Mouse (Mus musculus) limb, embryonic 13.5 days (tissue): ENCODE data around the gene Aph1c. TPM values are rescaled to one million over a fixed set of nuclear protein-coding genes. Genes with fewer than 3 reads are reported as not detected.
A peak's percentile ranks its signal among the peaks of the same experiment; 100 is the strongest.
"Not testable (repeated sequence)": the region's sequence is repeated elsewhere in the genome, so short reads cannot be mapped to it uniquely, and the experiment has no call there.

ENCODE experiments used
- ATAC-seq: fragments of 200-750 bp; cut with Nextera tagmentation; 2 replicates; pipeline ENCODE4 v1.8.0; 2017; ENCODE audit warnings: low read depth, moderate number of reproducible peaks, moderate TSS enrichment; ENCODE audit not compliant: low FRiP score
- H3K27ac ChIP-seq: fragments of 300-500 bp; sonication (generic); 2 replicates; pipeline ENCODE4 v1.5.1; 2015; ENCODE audit warnings: inconsistent platforms, mild to moderate bottlenecking, moderate library complexity
- H3K27me3 ChIP-seq: fragments of 300-500 bp; sonication (generic); 2 replicates; pipeline ENCODE4 v1.6.1; 2015; ENCODE audit warnings: mild to moderate bottlenecking, inconsistent platforms
- H3K36me3 ChIP-seq: fragments of 300-500 bp; sonication (generic); 2 replicates; pipeline ENCODE4 v1.6.1; 2015; ENCODE audit warnings: inconsistent platforms, mild to moderate bottlenecking, moderate library complexity
- H3K4me1 ChIP-seq: fragments of 300-500 bp; sonication (generic); 2 replicates; pipeline ENCODE4 v1.6.1; 2015; ENCODE audit warnings: inconsistent platforms
- H3K4me2 ChIP-seq: fragments of 300-500 bp; sonication (generic); replicated peaks from 2 replicates; pipeline ENCODE4 v1.6.1; 2015; ENCODE audit warnings: inconsistent platforms, mild to moderate bottlenecking, moderate library complexity
- H3K4me3 ChIP-seq: fragments of 300-500 bp; sonication (generic); 2 replicates; pipeline ENCODE4 v1.5.1; 2015; ENCODE audit warnings: moderate library complexity, mild to moderate bottlenecking, inconsistent platforms
- H3K9ac ChIP-seq: fragments of 300-500 bp; sonication (generic); 2 replicates; pipeline ENCODE4 v1.6.1; 2015; ENCODE audit warnings: mild to moderate bottlenecking, inconsistent platforms
- H3K9me3 ChIP-seq: fragments of 300-500 bp; sonication (generic); 2 replicates; pipeline ENCODE4 v1.6.1; 2016; ENCODE audit warnings: inconsistent platforms
- WGBS: fragments of 180-500 bp; shearing (Covaris S2); methylation state at CpG from one replicate; pipeline ENCODE4 v1.1.7; 2015; 5-methylcytosine and 5-hydroxymethylcytosine counted together
- polyA plus RNA-seq: library from polyadenylated mRNA; unstranded; fragments of >200 nt; fragmentation: Nextera tagmentation; extraction: Ambion mirVana; gene quantifications from 2 replicates; pipeline ENCODE4 v1.2.1, GENCODE M21; 2015

The Aph1c gene
- 4.2 and 5.1 TPM in 2 replicates for polyA plus RNA-seq

GRCm38 (mm10) chr9:66834318-66835096, at the start of gene Aph1c:
Gene Aph1c (minus strand): TSS chr9:66834726.
- ATAC-seq: peak; percentile 99
- under 1% methylated on average over 58 of the region's 58 CpGs for WGBS

DNA sequence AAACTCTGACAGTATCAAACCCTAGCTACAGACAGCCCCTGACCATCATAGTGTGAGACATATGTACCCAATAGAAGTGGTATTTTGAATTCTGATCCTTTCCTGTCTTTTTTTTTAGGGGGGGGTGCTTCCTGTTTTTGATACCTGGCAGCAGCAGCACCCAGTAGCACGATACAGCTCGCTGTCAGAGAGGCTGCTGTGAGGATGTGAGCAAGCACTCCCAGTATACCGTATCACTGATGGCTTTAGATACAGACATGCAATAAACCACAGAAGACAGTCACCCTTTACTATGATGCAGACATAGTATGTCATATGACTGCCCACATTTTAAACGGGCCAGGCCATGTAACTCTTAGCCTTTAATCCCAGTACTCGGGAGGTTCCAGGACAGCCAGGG, 49.0 kb upstream of the Aph1c start:
- Histone ChIP-seq H3K27ac (no peak overlapping the region), H3K4me1 (peaks cover 26% of the 10 kb centered on the region), H3K9ac (no peak overlapping the region), H3K36me3 (0 out of 2 replicates have a peak, but pooled peaks cover 2% of the 10 kb centered on the region), H3K9me3 (no peaks in the 10 kb centered on the region), H3K4me3 (no peak overlapping the region), H3K27me3 (no peaks in the 10 kb centered on the region), H3K4me2 (no peak overlapping the region)
- ATAC-seq: no peak
- 84% methylated on average over 5 of the region's 5 CpGs for WGBS

More at GRCm38 (mm10) chr9:66834318-66835096, at the start of gene Aph1c:
- Histone ChIP-seq H3K27ac (no peak within 1 kb of the TSS), H3K4me3 (peak within 1 kb of the TSS; percentile 61), H3K9ac (peak within 1 kb of the TSS; percentile 60), H3K4me2 (peak within 1 kb of the TSS; percentile 93), H3K4me1 (peaks cover 16% of the 10 kb centered on the region), H3K36me3 (no peaks in the 10 kb centered on the region), H3K9me3 (no peaks in the 10 kb centered on the region), H3K27me3 (peaks cover 7% of the 10 kb centered on the region; the same call in 1 of the 2 replicates)

- 0 out of 2 replicates have a peak, but pooled peaks cover 2% of the 10 kb centered on the region for H3K36me3 ChIP-seq
- no peak overlapping the region for H3K4me3 ChIP-seq
- H3K27me3 ChIP-seq: no peaks in the 10 kb centered on the region
- no peak overlapping the region for H3K4me2 ChIP-seq
- H3K27ac ChIP-seq: no peak overlapping the region
- WGBS: 51% methylated on average over 8 of the region's 8 CpGs
- H3K9me3 ChIP-seq: no peaks in the 10 kb centered on the region
- H3K9ac ChIP-seq: no peak overlapping the region
- ATAC-seq: no peak
- H3K4me1 ChIP-seq: peaks cover 15% of the 10 kb centered on the region
Observed at GRCm38 (mm10) chr9:66882406-66882821, 47.9 kb upstream of the Aph1c start.

DNA sequence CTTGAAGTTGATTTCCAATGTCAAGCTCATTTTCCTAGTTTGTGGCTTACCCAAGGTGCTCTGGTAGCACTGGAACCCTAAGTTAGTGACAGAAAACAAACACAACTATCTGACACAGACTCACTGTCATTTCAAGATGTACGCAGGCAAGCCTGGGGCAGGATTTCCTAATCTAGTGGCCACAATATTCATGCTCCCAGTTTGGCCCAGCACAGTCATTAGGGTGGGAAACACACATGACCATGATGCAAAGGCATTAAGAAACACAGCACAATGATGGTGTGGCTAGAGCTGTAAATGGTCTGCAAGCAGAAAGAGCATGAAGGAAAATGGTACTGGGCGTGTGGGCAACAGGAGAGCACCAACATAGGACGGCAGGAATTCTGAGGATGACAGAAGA, 47.3 kb upstream of the Aph1c start:
- no peak overlapping the region for H3K27ac ChIP-seq

DNA sequence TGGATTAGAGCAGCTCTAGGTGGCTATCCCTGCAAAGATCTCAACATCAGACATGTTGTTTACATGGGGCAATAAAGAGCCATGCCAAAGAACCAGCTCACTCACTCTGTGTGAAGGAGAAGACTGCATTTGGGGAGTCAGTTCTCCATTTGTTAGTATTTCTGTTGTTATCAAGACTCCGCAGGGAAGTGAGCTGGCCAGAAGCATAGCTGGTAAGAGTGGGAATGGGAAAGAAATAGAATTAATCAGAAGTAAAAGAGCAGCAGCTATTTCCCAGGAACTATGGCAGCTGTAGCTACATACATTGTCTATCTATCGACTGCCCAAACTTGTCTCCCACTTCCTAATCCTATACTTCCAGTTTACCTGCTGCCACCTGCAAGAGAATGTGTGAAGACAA, 46.2 kb upstream of the Aph1c start:
- Histone ChIP-seq H3K4me2 (no peak overlapping the region), H3K9ac (no peak overlapping the region), H3K36me3 (0 out of 2 replicates have a peak, but pooled peaks cover 2% of the 10 kb centered on the region), H3K4me3 (no peak overlapping the region), H3K27ac (no peak overlapping the region), H3K9me3 (no peaks in the 10 kb centered on the region), H3K27me3 (no peaks in the 10 kb centered on the region), H3K4me1 (peaks cover 12% of the 10 kb centered on the region)
- no peak for ATAC-seq
- WGBS: 87% methylated on average over 2 of the region's 2 CpGs

More for the DNA sequence above, 47.3 kb upstream of the Aph1c start:
- no peak overlapping the region for H3K4me3 ChIP-seq
- no peak overlapping the region for H3K4me2 ChIP-seq
- H3K9me3 ChIP-seq: no peaks in the 10 kb centered on the region
- peaks cover 14% of the 10 kb centered on the region for H3K4me1 ChIP-seq
- WGBS: 80% methylated on average over 3 of the region's 3 CpGs
- 0 out of 2 replicates have a peak, but pooled peaks cover 2% of the 10 kb centered on the region for H3K36me3 ChIP-seq
- H3K27me3 ChIP-seq: no peaks in the 10 kb centered on the region
- no peak for ATAC-seq
- H3K9ac ChIP-seq: no peak overlapping the region

DNA sequence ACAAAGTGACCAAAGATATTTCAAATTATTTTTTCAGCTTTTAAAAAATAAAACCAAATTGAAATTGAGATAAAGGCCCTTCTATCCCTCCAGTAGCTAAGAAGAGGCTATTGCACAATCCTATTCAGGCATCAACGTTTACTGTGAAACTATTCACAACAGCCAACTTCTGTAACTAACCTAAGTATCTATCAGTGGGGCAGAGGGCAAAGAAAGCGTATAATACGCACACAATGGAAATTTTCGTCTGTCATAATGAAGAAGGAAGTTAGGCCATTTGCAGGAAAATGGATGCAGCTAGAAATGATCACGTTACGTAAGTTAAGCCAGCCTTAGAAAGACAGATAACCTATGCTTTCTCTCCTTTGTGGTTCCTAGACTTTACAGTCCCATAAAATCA, 45.0 kb upstream of the Aph1c start:
- Histone ChIP-seq H3K9ac (no peak overlapping the region), H3K27me3 (no peaks in the 10 kb centered on the region), H3K36me3 (peaks cover 12% of the 10 kb centered on the region), H3K27ac (no peak overlapping the region), H3K4me1 (peaks cover 12% of the 10 kb centered on the region), H3K9me3 (peaks cover 8% of the 10 kb centered on the region), H3K4me3 (no peak overlapping the region), H3K4me2 (no peak overlapping the region)
- no peak for ATAC-seq
- WGBS: 87% methylated on average over 6 of the region's 6 CpGs

DNA sequence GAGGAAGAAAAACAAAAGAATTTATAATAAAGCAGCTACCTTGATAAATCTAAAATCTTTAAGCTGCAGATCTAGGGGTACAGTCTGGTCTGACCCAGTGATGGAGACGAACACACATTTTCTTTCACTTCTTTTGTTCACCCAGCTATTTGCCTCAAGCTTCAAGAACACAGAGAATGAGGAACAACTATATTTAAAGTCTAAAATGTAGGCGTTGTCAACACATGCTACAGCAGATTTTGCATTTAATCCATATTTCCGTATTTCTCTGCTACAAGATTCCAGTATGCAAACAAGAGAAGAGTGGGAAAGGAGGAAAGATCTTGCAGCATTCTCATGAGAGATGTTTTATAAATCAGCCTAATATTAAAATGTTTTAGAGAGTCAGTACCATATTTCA, 44.4 kb upstream of the Aph1c start:
- H3K4me1 ChIP-seq: peaks cover 12% of the 10 kb centered on the region
- peaks cover 15% of the 10 kb centered on the region for H3K36me3 ChIP-seq
- H3K4me2 ChIP-seq: no peak overlapping the region
- no peak overlapping the region for H3K9ac ChIP-seq
- no peak for ATAC-seq
- no peaks in the 10 kb centered on the region for H3K27me3 ChIP-seq
- H3K9me3 ChIP-seq: peaks cover 11% of the 10 kb centered on the region
- H3K27ac ChIP-seq: no peak overlapping the region
- H3K4me3 ChIP-seq: no peak overlapping the region
- 92% methylated on average over 3 of the region's 3 CpGs for WGBS

DNA sequence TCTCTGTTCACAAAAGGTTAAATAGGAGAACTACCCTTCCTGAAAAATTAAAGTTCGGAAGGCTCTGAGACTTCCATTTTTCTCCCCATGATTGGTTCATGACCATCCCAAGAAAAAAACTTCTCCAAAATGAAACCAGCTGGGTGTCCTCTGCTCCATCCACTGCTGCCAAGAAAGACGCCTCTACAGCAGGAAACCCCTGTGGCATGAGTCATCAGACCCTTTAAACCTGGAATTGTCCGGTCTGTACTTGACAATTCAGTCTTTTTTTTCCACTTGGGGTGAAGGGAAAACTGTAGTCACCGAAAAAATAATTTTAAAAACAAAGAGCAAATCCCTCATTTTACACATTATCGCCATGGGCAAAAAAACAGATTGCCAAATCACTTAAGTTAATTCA, 42.1 kb upstream of the Aph1c start:
- no peak for ATAC-seq
- H3K36me3 ChIP-seq: peaks cover 12% of the 10 kb centered on the region
- peaks cover 7% of the 10 kb centered on the region; the same call in 1 of the 2 replicates for H3K4me1 ChIP-seq
- no peak overlapping the region; the same call in 1 of the 2 replicates for H3K27ac ChIP-seq
- H3K9me3 ChIP-seq: peaks cover 11% of the 10 kb centered on the region
- no peak overlapping the region for H3K4me2 ChIP-seq
- no peak overlapping the region for H3K4me3 ChIP-seq
- H3K27me3 ChIP-seq: no peaks in the 10 kb centered on the region
- WGBS: 70% methylated on average over 5 of the region's 5 CpGs
- no peak overlapping the region for H3K9ac ChIP-seq

GRCm38 (mm10) chr9:66874297-66874696, 39.8 kb upstream of the Aph1c start:
- Histone ChIP-seq H3K4me3 (no peak overlapping the region), H3K27ac (no peak overlapping the region), H3K4me2 (no peak overlapping the region), H3K27me3 (no peaks in the 10 kb centered on the region), H3K4me1 (peaks cover 7% of the 10 kb centered on the region; the same call in 1 of the 2 replicates), H3K36me3 (peaks cover 12% of the 10 kb centered on the region), H3K9me3 (peaks cover 11% of the 10 kb centered on the region), H3K9ac (no peak overlapping the region)
- 96% methylated on average over 5 of the region's 5 CpGs for WGBS
- ATAC-seq: no peak

DNA sequence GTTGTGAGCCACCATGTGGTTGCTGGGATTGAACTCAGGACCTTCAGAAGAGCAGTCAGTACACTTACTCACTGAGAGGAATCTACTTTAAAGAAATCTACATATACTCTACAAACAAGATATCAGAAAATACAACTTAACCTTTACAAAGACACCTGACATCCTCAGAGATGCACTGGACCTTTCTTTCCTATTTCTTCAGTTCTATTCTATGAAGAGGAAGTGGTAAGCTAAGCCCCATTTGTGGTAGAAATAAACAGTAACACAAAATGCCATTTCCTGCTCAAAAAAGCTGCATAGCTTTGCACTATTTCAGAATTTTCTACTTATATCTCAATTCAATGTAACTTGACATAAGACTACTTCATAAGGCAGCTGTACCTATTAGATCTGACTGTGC, 39.0 kb upstream of the Aph1c start:
- no peak overlapping the region for H3K9ac ChIP-seq
- no peak overlapping the region for H3K4me3 ChIP-seq
- no peaks in the 10 kb centered on the region for H3K27me3 ChIP-seq
- H3K36me3 ChIP-seq: peaks cover 12% of the 10 kb centered on the region
- H3K27ac ChIP-seq: no peak overlapping the region
- H3K9me3 ChIP-seq: peaks cover 11% of the 10 kb centered on the region
- ATAC-seq: no peak
- peaks cover 7% of the 10 kb centered on the region; the same call in 1 of the 2 replicates for H3K4me1 ChIP-seq
- no peak overlapping the region for H3K4me2 ChIP-seq

DNA sequence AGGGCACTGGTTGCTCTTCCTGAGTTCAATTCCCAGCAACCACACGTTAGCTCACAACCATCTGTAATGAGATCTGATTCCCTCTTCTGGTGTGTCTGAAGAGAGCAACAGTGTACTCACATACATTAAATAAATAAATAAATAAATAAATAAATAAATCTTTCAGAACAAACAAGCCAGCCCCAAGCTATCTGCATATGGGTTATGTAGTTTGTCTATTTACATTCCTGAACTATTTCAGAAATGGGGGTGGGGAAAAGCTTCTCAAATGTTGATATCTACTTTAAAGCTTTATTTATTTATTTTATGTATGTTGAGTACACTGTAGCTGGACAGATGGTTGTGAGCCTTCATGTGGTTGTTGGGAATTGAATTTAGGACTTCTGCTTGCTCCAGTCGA, 38.5 kb upstream of the Aph1c start:
- not testable (repeated sequence) for H3K4me3 ChIP-seq, H3K27me3 ChIP-seq, H3K27ac ChIP-seq, H3K4me2 ChIP-seq, H3K4me1 ChIP-seq, ATAC-seq, H3K9ac ChIP-seq
- Histone ChIP-seq H3K36me3 (peaks cover 12% of the 10 kb centered on the region), H3K9me3 (peaks cover 11% of the 10 kb centered on the region)
- 84% methylated on average over 2 of the region's 2 CpGs for WGBS

DNA sequence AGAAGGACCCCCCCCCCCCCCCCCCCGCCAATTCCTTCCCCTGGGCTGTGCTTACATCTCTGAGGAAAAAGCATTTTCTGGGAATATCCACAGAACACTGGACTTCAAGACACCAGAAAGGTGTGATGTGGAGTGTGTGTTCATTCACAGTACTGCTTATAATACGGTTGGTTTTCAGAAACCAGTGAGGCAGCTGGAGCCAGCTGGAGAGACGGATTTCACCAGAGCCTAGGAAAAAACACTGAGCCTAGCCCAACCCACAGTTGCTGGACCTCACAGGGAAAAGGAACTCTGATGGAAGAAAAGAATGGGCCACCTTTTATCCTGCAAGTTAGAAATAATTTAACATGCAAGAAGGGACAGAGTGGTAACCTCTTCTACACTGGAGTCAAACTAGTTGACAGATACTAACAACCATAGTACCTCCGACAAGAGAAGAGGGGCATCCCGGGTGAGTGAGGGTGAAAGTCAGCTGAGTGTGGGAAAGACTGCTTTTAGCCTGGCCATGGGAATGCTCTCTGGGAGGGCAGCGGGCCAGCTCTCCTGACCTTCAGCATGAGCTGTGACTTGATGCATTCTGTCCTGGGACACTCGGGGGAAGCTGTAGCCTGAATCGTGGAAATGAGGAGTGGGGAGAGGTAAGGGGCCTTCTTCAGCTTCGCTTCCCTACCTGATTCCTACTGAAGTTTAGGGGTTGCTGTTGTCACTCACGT, 37.6 kb upstream of the Aph1c start:
- Histone ChIP-seq H3K9me3 (peaks cover 11% of the 10 kb centered on the region), H3K4me2 (no peak overlapping the region), H3K9ac (no peak overlapping the region), H3K4me3 (no peak overlapping the region), H3K27ac (no peak overlapping the region), H3K4me1 (peaks cover 7% of the 10 kb centered on the region; the same call in 1 of the 2 replicates), H3K27me3 (no peaks in the 10 kb centered on the region), H3K36me3 (peaks cover 12% of the 10 kb centered on the region)
- 79% methylated on average over 10 of the region's 10 CpGs for WGBS
- no peak for ATAC-seq
